Mouse (Mus musculus): ENCODE measurements around the gene Cry1. TPM values are rescaled to one million over a fixed set of nuclear protein-coding genes. Genes with fewer than 3 reads are reported as not detected.
A peak's percentile ranks its signal among the peaks of the same experiment; 100 is the strongest.

The Cry1 gene
- total RNA-seq, 2 experiments from 2014 or later: 13.4 to 15.3 TPM

DNA sequence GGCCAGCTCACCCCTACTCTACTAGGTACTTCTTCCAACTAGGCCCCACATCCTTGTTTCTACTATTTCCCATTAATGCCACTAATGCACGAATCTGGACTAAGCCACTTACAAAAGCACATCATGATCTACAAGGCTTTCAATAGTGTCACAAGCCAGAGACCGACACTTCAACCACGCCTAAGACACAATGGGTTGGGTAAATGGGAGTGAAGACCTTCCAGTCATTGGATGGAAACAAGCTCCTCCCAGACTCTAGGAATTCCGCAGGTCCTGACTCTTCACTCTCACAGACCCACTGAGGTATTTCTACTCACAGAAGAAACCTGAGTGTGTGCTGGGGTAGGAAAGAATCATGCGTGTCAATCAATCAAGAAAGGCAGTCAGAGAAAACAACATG is 19.6 kb downstream of the Cry1 start:
- DNase-seq: no peak
- intact Hi-C loops (cut with DNase I): no loop called here

DNA sequence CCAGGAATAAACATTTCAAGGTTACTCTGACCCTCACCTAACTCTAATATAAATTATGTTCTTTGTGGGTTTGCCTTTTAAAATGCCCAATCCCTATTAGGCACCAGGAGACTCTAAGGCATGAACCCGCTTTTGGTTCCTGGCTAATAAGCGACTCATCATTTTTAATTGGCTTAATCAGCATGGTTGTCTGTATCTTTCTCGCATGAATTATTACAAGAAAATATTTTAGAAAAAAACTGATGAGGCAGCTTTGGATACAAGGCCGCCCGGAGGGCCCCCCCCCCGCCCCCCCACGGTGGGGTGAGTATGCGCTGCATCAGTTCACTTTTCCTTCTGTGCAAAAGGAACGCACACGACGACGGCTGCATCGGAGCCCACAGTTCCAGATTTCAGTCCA is 20.1 kb downstream of the Cry1 start:
- no peak for DNase-seq
- intact Hi-C loops (cut with DNase I): no loop called here

DNA sequence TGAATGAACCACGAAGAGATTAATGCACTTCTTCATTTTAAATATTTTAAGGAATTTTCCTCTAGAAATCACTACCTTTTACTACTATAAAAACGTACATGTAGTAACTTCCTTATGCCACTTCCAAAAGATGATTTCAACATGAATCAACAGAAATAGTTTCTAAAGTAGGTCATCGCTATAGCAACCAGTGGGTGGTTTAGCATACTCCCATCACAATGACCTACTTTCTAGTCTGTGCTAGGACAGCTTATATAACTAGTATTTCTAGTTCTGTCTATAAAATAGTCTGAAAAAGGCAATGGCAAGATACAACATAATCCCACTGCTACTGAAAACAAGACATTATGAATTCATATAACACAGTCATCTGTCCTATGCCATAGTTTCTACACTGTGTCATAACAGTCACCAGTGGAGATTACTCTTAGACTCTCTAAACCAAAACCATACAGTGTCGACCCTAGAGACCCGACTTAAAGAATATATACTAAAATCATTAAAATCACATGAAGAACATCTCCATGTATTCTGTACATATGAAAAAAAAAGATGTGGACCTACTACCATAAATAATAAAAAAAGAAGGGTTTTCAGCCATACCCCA is 23.0 kb downstream of the Cry1 start:
- intact Hi-C loops (cut with DNase I): no loop called here
- no peak for DNase-seq

DNA sequence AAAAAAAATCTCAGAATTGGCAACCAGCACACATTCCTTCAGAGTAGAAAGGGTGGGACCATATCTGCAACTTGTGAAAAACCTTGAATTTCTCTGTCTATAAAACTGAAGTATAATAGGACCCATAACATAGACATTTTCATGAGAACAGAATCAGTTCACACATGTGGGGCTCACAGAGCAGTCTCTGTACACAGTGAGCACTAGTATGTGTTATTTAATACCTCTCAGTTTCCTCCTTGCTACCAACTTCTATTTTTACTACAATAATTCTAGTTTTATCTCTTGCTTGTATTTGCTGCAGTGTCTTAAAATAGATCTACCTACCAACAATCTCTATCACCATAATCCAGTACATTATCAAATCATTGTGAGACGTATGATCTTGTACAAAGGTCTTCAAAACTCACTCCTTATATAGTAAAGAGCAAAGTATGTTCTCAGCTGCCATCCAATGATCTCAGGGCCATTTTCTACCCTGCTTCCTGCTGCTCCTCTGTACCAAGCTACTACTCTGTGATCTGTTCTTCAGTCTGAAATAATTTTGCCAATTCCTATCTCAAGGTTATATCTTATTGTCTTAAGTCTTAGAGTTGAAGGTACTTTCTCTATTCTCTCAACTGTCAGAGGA is 24.8 kb downstream of the Cry1 start:
- no peak for DNase-seq
- intact Hi-C loops (cut with DNase I): no loop called here

DNA sequence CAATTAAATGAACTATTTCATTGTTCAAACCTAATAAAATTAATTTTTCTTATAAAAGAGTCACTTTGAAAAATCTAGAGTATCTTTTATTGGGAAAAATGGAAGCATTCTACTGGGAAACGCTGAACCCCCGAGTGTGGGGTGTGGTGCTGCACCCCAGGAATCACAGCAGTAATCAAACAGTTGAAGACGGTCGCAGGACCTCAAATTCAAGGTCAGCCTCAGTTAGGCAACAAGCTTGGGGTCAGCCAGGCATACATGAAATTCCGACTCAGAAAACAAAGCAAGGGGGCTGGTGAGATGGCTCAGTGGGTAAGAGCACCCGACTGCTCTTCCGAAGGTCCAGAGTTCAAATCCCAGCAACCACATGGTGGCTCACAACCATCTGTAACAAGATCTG is 27.4 kb downstream of the Cry1 start:
- no peak for DNase-seq
- intact Hi-C loops (cut with DNase I): no loop called here

DNA sequence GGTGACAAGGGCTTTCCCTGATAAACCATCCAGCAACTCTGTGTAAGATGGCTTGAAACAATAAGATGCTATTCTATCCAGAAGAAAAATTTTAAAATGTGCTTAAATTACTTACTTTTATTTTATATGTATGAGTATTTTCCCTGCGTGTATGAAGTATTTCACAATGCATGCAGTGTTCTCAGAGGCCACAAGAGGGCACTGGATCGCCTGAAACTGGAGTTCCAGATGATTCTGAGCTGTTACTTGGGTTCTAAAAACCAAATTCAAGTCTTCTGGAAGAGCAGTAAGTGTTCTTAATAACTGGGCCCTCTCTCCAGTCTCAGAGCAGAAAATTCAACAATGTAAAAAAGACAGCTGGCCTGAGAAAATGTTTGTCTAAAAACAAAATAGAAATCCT is 30.7 kb downstream of the Cry1 start:
- peak; percentile 56 to 73 for DNase-seq
- intact Hi-C loops (cut with DNase I): no loop called here

DNA sequence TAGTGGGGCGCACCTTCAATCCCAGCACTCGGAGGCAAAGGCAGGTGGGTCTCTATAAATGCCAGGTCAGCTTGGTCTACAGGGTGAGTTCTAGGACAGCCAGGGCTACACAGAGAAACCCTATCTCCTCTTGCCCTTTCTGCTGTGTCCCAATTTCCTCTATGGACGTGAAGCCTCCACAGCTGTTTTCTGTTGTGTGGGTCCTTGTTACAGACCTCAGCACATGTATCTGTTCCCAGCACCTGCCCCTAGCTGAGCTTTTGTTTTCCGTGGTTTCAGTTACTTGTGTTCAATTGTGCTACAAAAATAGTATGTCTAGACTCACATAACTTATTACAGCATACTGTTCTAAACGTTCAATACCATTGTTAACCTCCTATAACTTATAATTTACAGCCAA is 35.6 kb downstream of the Cry1 start:
- intact Hi-C loops (cut with DNase I): no loop called here

DNA sequence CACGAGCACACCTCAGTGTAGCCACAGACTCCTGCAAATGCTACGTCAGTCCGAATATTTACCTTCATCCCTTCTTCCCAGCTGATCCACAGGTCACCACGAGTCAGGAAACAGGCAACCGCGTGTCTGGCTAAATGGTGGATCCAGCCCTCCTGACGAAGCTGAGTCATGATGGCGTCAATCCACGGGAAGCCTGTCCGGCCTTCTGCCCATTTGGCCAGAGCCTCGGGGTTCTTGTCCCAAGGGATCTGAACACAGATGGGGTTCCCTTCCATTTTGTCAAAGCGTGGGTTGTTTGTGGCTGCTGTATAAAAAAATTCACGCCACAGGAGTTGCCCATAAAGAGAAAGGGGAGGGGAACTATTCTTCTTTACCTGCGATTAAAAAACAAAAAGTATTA is 38.6 kb downstream of the Cry1 start:
- no peak for DNase-seq
- intact Hi-C loops (cut with DNase I): no loop called here

More for the DNA sequence above, 35.6 kb downstream of the Cry1 start:
- no peak for DNase-seq

DNA sequence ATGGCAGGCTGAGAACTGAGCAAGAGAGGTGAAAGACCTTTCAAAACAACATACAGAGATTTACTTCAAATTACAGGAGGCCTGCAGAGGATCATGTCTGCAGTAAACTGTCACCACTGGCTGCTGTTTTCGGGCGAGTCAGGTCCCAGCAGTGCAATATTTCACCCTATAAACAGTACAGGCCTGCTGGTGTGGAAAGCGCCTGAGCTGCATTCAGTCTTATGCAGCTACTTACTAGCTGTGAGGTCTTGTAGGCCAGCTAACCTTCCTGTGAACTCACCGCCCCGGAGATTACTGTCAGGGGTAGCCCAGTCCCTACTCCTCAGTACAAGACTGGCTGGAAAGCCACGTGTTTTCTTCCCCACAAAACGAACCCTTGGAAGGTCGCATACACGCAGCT is 43.4 kb downstream of the Cry1 start:
- intact Hi-C loops (cut with DNase I): no loop called here
- DNase-seq: no peak

DNA sequence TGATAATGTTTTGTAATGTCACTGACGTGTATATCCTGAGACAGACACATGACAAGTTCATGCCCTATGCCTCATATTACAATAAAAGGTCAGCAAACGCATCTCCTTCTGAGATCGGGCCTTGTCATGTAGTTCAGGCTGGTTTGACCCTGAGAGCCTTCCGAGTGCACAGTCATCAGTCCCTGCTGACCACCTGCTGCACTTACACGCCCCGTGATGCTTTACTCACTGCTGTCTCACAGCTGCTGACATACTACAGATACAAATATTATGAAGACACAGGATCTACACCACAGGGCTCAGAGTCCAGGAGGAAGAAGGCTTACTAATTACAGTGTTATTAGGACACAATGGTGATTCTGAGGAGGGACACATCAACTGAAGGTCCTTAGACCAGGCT is 48.3 kb downstream of the Cry1 start:
- intact Hi-C loops (cut with DNase I): no loop called here
- no peak for DNase-seq

DNA sequence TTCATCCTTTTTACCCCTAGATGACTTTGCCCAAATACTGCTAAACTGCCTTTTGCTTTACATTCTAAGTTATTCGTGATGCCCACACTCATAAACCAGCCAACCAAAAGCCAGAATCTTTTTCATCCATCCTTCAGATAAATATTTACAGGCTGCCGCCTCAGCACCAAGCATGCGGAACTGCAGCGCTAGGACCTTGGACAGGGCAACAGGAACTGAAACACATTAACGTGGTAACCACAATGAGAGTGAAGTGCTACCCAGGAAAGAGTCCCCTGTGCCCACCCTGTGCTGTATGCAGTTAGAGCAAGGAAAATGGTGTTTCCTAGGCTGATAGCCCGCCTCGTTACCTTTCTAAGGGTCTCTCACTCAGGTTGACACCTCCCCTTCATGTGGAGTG is 56.4 kb downstream of the Cry1 start:
- DNase-seq: no peak

DNA sequence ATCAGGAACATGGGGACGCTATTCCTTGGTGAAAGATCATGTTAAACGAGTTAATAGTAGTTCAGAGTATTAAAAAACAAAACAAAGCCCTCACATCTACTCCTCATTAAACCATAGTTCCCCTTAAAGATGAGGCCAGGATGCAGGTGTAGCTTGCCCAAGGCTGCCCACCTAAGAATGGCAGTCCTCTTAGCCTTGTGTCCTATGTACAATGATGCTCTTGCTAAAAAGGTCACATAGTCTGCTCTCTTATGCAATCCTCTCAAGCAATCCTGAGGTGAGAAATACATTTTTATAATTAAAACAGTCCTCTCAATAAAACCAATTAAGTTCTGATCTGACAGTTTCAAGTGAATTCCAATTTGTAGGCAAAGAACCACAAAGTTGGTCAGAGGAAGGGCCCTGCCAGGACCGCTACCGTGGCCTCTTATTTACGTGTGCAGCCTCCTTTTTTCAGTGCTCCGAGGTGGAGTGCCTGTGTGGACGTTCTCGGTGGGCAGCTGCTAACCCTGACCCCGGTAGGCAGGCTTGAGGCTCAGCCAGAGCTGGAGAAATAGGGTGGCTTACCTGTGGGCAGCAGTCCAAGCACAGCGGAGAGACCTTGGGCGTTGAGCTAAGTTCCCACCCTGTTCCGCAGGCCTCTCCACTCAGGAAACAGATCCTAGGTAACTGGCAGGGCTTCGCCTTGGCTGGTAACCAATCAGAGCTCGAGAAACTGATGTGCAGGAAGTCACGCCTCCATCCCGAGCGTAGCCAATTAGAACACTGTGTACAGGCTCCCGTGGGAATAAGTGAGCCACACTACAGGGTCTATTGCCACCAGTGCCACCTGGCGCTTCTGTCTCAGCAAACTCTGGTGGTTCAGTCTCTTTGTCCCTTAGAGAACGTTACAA is 57.2 kb downstream of the Cry1 start, which contains the start of gene Mterf2:
Mterf2 (minus strand) TSS at position 633 of the 893 bp plus-strand sequence.
- peak; percentile 86 to 88 for DNase-seq
- intact Hi-C loops (cut with DNase I): loop anchor here (2.0 kb wide), 1 partner anchor 57 kb away; the partner anchor contains the start of gene Cry1

More for the DNA sequence above, 56.4 kb downstream of the Cry1 start:
- intact Hi-C loops (cut with DNase I): no loop called here

DNA sequence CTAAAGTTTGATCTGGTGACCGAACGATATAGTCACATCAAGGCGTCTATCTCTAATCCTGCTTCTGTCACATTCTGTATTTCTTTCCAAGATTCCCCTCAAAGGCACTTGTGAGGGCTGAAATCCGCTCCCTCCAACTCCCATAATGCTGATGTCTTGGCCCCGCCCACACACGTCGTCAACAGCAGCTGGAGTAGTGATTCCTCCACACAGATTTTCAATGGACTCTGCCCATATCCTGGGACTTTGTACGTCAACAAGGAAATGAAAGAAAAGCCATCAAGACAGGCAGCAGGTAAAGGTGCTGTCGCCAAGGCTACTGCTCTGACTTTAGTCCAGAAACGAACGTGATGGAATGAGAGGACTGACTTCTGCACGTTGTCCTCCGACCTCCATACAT is 59.7 kb downstream of the Cry1 start:
- no peak for DNase-seq
- intact Hi-C loops (cut with DNase I): no loop called here

DNA sequence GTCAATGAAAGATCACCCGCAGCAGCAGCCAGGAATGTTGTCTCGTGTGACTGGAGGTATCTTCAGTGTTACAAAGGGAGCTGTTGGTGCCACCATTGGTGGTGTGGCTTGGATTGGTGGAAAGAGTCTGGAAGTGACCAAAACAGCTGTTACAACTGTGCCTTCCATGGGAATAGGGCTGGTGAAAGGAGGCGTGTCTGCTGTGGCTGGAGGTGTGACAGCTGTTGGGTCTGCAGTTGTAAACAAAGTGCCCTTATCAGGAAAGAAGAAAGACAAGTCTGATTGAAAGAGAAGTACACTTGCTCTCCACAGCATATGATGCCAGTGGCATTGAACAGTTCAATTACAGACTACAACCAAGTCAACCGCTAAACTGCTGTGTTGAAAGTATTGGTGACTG is 70.5 kb downstream of the Cry1 start:
- intact Hi-C loops (cut with DNase I): no loop called here
- peak in 1 of 2 experiments; percentile 11 for DNase-seq

DNA sequence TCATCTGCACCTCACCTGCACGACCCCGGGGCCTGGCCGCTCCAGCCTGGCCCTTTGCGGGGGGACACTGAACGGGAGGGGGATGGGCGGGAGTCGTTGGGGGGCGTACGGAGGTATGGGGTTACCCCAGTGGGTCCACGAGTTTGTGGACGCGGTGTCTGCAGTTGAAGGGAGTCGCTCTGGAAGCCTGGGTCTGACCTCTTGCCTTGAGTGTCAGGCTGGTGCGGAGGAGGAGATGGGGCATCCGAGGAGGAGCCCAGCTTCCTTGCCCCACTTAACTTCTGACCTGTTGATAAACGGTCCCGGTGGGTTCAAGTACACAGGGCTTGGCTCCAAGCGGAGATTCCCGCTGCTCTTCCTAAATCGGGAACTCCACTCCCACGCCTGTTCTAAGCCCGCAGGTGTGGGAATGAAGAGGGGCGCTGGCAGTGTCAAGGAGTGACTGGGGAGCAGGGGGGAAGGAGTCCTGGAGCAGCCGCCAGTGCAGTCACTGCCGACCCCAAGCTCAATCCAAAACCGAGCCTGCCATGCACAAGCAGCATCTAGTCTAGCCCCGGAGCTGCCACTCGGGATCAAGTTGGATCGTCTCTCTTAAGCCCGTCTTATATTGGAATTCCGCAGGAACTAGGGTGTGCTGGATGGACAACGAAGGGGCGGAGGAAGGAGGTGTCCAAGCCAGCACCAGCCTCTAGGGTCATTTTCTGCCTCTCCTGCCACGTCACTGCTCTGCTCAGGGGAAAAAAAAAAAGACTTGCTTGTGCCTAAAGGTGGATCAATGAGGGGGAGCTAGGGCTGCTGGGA is 81.6 kb downstream of the Cry1 start:
- intact Hi-C loops (cut with DNase I): no loop called here
- DNase-seq: peak; percentile 19 to 34

DNA sequence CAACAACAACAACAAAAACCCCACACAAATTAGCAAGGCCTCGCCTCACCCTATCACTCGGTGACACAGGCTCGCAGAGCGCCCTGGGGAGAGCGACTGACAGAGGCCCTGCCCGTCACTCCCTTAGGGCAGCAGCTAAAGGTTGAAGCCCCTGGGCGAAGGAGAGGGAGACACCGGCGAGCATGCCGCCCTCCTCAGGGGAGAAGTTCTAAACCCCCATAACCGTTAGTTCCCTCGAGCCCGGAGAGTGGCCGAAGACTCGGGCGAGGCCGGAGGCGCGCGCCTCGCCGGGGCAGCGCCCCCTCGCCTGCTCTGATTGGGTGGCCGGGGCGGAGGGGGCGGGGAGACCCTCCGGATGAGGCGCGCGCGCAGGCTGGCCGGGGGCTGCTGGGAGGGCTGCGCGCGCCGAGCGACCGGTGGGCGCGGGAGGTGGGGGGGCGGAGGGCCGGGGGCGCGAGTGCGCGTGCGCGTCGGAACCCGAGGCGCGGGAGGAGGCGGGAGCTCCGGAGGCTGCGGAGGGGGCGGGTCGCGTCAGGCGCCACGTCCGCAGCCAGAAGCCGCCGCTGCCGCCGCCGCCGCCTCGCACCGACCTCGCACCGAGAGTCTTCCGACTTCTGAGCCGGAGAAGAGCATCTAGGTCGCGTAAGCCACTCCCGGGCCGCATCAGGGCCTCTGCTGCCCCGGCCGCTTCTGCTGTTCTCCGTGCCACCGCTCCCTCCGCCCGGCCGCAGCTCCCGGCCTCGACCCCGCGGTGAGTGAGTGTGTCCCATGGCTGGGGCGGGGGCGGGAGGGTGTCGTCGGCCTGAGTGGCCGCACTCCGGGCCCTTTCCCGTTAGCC is 82.4 kb downstream of the Cry1 start, which contains the start of the genes Fhl4 and Tmem263:
Fhl4 (minus strand) TSS at position 249 of the 838 bp plus-strand sequence.
Tmem263 (plus strand) TSS at position 381 of the 838 bp plus-strand sequence.
- peak; percentile 90 to 94 for DNase-seq
- intact Hi-C loops (cut with DNase I): no loop called here

DNA sequence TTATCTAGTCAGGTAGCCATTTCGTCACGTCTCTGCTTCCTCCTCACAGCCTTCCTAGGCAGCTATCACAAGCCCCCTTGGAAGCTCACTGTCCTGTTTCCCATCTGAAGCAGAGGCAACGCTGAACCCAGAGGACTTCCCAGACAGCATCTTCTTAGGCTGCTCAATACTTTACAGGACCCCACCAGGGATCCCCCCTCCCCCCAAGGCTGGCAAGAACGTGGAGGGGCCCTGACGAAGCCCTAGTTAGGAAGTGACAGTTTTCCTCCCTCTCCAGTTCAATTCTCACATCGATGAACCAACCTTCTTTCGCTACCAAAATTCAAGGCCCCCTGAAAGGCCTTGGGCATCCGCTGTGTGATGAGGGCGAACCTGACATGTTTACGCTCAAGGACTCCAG is 83.0 kb downstream of the Cry1 start:
- DNase-seq: peak in 1 of 2 experiments; percentile 27
- intact Hi-C loops (cut with DNase I): no loop called here

Data from heart, postnatal 14 days (tissue).